Mouse (Mus musculus) neural tube, embryonic 13.5 days (tissue): Measurements from ENCODE around the gene Slc52a3. TPM values are rescaled to one million over a fixed set of nuclear protein-coding genes. Genes with fewer than 3 reads are reported as not detected.

Source experiments
- ATAC-seq: fragments of 200-750 bp; cut with Nextera tagmentation; 2 replicates; pipeline ENCODE4 v1.8.0; 2017; ENCODE audit warnings: low read depth, mild to moderate bottlenecking, moderate TSS enrichment, moderate library complexity
- H3K27ac ChIP-seq: fragments of 300-500 bp; sonication (generic); replicated peaks from 2 replicates; pipeline ENCODE4 v1.5.1; 2015; ENCODE audit warnings: moderate library complexity, mild to moderate bottlenecking, inconsistent platforms
- H3K27me3 ChIP-seq: fragments of 300-500 bp; sonication (generic); 2 replicates; pipeline ENCODE4 v1.6.1; 2015; ENCODE audit warnings: mild to moderate bottlenecking, inconsistent platforms
- H3K36me3 ChIP-seq: fragments of 300-500 bp; sonication (generic); 2 replicates; pipeline ENCODE4 v1.6.1; 2015; ENCODE audit warnings: mild to moderate bottlenecking, inconsistent platforms
- H3K4me1 ChIP-seq: fragments of 300-500 bp; sonication (generic); replicated peaks from 2 replicates; pipeline ENCODE4 v1.6.1; 2015; ENCODE audit warnings: inconsistent platforms
- H3K4me2 ChIP-seq: fragments of 300-500 bp; sonication (generic); 2 replicates; pipeline ENCODE4 v1.6.1; 2015; ENCODE audit warnings: inconsistent platforms, mild to moderate bottlenecking, moderate library complexity
- H3K4me3 ChIP-seq: fragments of 300-500 bp; sonication (generic); 2 replicates; pipeline ENCODE4 v1.5.1; 2015; ENCODE audit warnings: mild to moderate bottlenecking, inconsistent platforms
- H3K9ac ChIP-seq: fragments of 300-500 bp; sonication (generic); 2 replicates; pipeline ENCODE4 v1.6.1; 2015; ENCODE audit warnings: moderate library complexity, mild to moderate bottlenecking, inconsistent platforms
- H3K9me3 ChIP-seq: fragments of 300-500 bp; sonication (generic); 2 replicates; pipeline ENCODE4 v1.6.1; 2016; ENCODE audit warnings: inconsistent platforms
- WGBS: fragments of 180-500 bp; shearing (Covaris S2); methylation state at CpG from one replicate; pipeline ENCODE4 v1.1.7; 2015; 5-methylcytosine and 5-hydroxymethylcytosine counted together
- polyA plus RNA-seq: library from polyadenylated mRNA; unstranded; fragments of >200 nt; fragmentation: Nextera tagmentation; extraction: Ambion mirVana; gene quantifications from 2 replicates; pipeline ENCODE4 v1.2.1, GENCODE M21; 2015

The Slc52a3 gene
- 0.99 and 1.1 TPM in 2 replicates for polyA plus RNA-seq

DNA sequence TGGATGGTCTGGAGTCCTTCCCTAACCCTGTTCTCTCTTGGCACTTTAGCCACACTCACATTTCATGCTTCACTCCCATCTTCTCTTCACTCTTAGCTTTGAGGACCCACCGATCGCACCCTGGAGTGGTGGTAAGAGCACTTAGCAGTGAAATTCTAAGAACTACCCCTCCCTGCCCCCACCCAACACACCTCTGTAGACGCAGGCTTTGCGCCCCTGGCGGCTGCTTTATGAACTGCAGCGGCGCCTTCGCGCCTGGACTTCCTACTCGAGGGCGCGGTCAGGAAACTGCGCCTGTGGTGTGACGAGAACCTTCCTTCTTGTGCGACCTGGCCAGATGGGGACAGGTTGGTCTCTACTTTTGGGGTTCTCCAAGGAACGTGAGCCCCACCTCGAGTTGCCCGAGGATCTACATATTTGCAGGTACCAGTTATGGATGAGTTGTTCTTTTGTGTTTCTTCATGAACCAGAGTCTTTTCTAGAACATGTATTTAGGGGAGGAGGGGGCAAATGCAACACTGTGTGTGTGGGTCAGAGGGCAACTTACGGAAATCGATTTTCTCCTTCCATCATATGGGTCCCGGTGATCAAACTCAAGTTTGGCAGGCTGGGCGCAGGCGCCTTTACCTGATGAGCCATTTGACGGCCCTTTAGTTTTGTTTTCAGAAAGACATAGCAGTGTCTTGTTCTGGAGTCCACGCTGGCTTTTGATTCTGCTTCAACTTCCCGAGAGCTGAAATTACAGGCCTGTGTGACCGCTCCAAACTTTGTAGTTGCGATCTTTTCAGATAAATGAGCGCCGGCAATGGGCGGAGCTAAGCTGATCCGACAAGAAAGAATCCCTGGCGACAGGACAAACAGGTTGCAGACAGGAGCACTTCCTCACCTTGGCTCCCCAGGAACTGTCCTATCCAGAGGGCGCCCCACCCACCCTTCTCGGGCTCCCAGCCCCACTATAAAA is at the start of gene Slc52a3:
Gene Slc52a3, plus strand, starts transcription at position 283 of the 961 bp plus-strand sequence.
- H3K27ac ChIP-seq = no peak within 1 kb of the TSS
- ATAC-seq = no peak
- no peaks in the 10 kb centered on the region for H3K9me3 ChIP-seq
- H3K4me1 ChIP-seq = peaks cover 16% of the 10 kb centered on the region
- no peak within 1 kb of the TSS for H3K4me3 ChIP-seq
- 9% methylated on average over 35 of the region's 35 CpGs for WGBS
- H3K27me3 ChIP-seq = peaks cover 66% of the 10 kb centered on the region
- peak within 1 kb of the TSS; percentile 24 for H3K4me2 ChIP-seq
- H3K9ac ChIP-seq = no peak within 1 kb of the TSS
- no peaks in the 10 kb centered on the region for H3K36me3 ChIP-seq

- Histone ChIP-seq H3K36me3 (no peaks in the 10 kb centered on the region), H3K9me3 (no peaks in the 10 kb centered on the region), H3K4me1 (no peaks in the 10 kb centered on the region), H3K9ac (no peak overlapping the region), H3K4me2 (no peak overlapping the region), H3K27me3 (no peaks in the 10 kb centered on the region), H3K4me3 (no peak overlapping the region), H3K27ac (no peak overlapping the region)
- WGBS = 93% methylated on average over 2 of the region's 2 CpGs
- ATAC-seq = no peak
These were observed 48.7 kb upstream of the Slc52a3 start for GRCm38 (mm10) chr2:151947617-151948016.

GRCm38 (mm10) chr2:151948311-151948710 is 48.0 kb upstream of the Slc52a3 start:
- no peaks in the 10 kb centered on the region for H3K36me3 ChIP-seq
- no peak overlapping the region for H3K4me3 ChIP-seq
- no peak for ATAC-seq
- no peaks in the 10 kb centered on the region for H3K9me3 ChIP-seq
- no peak overlapping the region for H3K27ac ChIP-seq
- H3K4me2 ChIP-seq = no peak overlapping the region
- H3K27me3 ChIP-seq = no peaks in the 10 kb centered on the region
- H3K4me1 ChIP-seq = no peaks in the 10 kb centered on the region
- WGBS = 86% methylated on average over 7 of the region's 7 CpGs
- no peak overlapping the region for H3K9ac ChIP-seq

- WGBS = 54% methylated on average over 2 of the region's 2 CpGs
- no peaks in the 10 kb centered on the region for H3K9me3 ChIP-seq
- ATAC-seq = no peak
- H3K4me2 ChIP-seq = no peak overlapping the region
- no peaks in the 10 kb centered on the region for H3K36me3 ChIP-seq
- no peaks in the 10 kb centered on the region for H3K4me1 ChIP-seq
- H3K9ac ChIP-seq = no peak overlapping the region
- no peak overlapping the region for H3K27ac ChIP-seq
- no peaks in the 10 kb centered on the region for H3K27me3 ChIP-seq
- H3K4me3 ChIP-seq = no peak overlapping the region
These were observed 47.1 kb upstream of the Slc52a3 start for GRCm38 (mm10) chr2:151949082-151949774.

DNA sequence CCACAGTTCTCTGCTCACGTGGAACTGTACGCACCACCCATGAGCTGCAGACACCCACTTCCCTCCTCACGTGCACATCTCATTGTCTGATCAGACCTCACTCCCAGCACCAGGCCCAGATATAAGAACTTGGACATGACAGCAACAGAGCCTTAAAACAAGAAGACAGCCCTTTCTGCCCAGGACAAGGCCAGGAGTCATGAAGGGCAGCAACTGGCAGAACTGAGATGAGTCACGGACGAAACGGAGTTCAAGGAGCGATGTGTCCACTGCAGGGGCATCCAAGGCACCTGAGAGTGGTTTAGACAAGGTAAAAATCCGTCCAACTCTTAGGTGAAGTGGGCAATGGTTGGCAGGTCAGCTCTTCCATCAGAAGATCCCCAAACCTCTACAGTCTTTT is 42.6 kb upstream of the Slc52a3 start:
- H3K27ac ChIP-seq = no peak overlapping the region
- no peak overlapping the region for H3K4me2 ChIP-seq
- H3K4me1 ChIP-seq = no peaks in the 10 kb centered on the region
- no peak overlapping the region for H3K4me3 ChIP-seq
- H3K36me3 ChIP-seq = no peaks in the 10 kb centered on the region
- H3K9me3 ChIP-seq = no peaks in the 10 kb centered on the region
- ATAC-seq = no peak
- no peaks in the 10 kb centered on the region for H3K27me3 ChIP-seq
- H3K9ac ChIP-seq = no peak overlapping the region
- 90% methylated on average over 8 of the region's 8 CpGs for WGBS

- no peaks in the 10 kb centered on the region for H3K27me3 ChIP-seq
- no peak overlapping the region for H3K9ac ChIP-seq
- H3K4me1 ChIP-seq = 0 out of 2 replicates have a peak, but pooled peaks cover 5% of the 10 kb centered on the region
- no peaks in the 10 kb centered on the region for H3K36me3 ChIP-seq
- H3K4me2 ChIP-seq = no peak overlapping the region
- 81% methylated on average over 4 of the region's 4 CpGs for WGBS
- no peak for ATAC-seq
- H3K4me3 ChIP-seq = no peak overlapping the region
- H3K9me3 ChIP-seq = no peaks in the 10 kb centered on the region
- no peak overlapping the region for H3K27ac ChIP-seq
These were observed 39.7 kb upstream of the Slc52a3 start for GRCm38 (mm10) chr2:151956500-151957137.

GRCm38 (mm10) chr2:151959274-151959673 is 37.0 kb upstream of the Slc52a3 start:
- WGBS = 43% methylated on average over 5 of the region's 5 CpGs

DNA sequence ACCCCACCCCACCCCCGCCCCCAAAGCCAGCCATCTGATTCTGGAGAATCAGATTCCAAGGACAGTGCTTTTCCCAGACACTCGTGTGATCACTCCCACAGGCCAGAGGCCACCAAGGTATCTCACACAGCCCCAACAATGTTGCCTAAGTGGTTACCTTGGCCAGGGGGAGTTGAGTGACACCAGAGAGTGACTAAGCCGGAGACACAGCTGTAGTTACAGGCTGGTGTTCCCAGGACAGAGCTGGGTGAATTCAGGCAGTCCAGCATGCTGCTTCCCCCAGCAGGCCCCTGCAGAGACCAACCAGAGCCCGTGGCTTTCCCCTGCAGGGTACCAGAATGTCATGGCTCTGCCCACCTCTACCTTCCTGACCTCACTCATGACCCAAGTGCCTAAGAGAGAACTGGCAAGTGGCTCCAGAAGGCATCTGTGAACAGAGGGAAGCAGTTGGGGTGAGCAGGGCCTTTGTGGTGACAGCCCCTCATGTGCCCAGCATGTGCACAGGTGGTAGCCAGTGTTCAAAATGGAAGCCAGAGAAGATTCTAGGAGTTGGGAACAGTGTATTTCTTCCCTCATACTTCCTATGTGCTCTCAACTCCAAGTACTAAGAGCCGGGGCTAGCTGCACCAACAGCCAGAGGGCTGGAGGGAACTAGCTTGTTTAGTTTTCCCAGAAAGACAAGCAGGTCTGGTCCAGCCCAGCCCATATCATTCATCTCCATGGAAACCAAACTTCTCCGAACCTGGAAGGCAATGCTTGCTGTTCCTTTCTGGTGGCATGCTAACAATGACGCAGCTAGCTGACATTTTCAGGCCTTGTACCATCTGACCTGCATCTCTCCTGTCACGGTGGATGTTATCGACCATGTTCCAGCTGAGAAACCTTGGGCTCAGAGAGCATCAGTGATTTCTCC is 34.8 kb upstream of the Slc52a3 start:
- no peak overlapping the region for H3K9ac ChIP-seq
- 48% methylated on average over 9 of the region's 9 CpGs for WGBS
- no peak overlapping the region for H3K27ac ChIP-seq
- H3K4me2 ChIP-seq = no peak overlapping the region
- H3K4me3 ChIP-seq = no peak overlapping the region
- peaks cover 43% of the 10 kb centered on the region for H3K4me1 ChIP-seq
- H3K36me3 ChIP-seq = no peaks in the 10 kb centered on the region
- no peaks in the 10 kb centered on the region for H3K27me3 ChIP-seq
- no peaks in the 10 kb centered on the region for H3K9me3 ChIP-seq
- ATAC-seq = no peak

More at GRCm38 (mm10) chr2:151959274-151959673, 37.0 kb upstream of the Slc52a3 start:
- H3K9me3 ChIP-seq = no peaks in the 10 kb centered on the region
- no peak overlapping the region for H3K9ac ChIP-seq
- H3K4me2 ChIP-seq = no peak overlapping the region
- H3K36me3 ChIP-seq = no peaks in the 10 kb centered on the region
- ATAC-seq = no peak
- H3K27me3 ChIP-seq = no peaks in the 10 kb centered on the region
- no peak overlapping the region for H3K27ac ChIP-seq
- H3K4me3 ChIP-seq = no peak overlapping the region
- peaks cover 29% of the 10 kb centered on the region for H3K4me1 ChIP-seq

DNA sequence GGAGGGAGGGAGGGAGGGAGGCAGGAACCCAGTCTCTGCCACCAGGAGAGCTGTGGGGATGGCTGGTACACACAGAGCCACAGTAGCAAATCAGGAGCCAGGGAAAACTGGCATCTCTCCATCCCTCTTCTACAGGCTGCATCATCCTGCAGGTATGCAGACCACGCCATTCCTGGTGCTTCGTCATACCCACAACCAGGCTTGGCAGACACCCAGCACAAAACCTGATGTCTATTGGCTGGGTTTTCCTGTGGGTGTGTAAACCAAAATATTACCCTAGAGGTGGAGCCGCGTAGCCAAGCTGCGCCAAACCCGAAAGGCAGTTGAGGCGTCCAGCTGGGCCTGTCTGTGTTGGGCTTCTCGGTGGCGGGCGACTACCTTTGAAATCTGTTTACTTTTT is 33.8 kb upstream of the Slc52a3 start:
- H3K4me1 ChIP-seq = peaks cover 52% of the 10 kb centered on the region
- no peak overlapping the region for H3K4me2 ChIP-seq
- H3K9ac ChIP-seq = no peak overlapping the region
- no peak overlapping the region for H3K4me3 ChIP-seq
- ATAC-seq = 0 out of 2 replicates have a peak, but pooled peaks have one; percentile 40
- H3K27me3 ChIP-seq = no peaks in the 10 kb centered on the region
- H3K36me3 ChIP-seq = no peaks in the 10 kb centered on the region
- WGBS = 57% methylated on average over 10 of the region's 10 CpGs
- no peaks in the 10 kb centered on the region for H3K9me3 ChIP-seq
- H3K27ac ChIP-seq = peak overlapping the region; percentile 33; the same call in 1 of the 2 replicates

GRCm38 (mm10) chr2:151963319-151963718 is 33.0 kb upstream of the Slc52a3 start:
- ATAC-seq = no peak
- peaks cover 60% of the 10 kb centered on the region for H3K4me1 ChIP-seq
- no peak overlapping the region for H3K27ac ChIP-seq
- H3K4me2 ChIP-seq = no peak overlapping the region
- H3K4me3 ChIP-seq = no peak overlapping the region
- no peaks in the 10 kb centered on the region for H3K36me3 ChIP-seq
- H3K27me3 ChIP-seq = no peaks in the 10 kb centered on the region
- no peaks in the 10 kb centered on the region for H3K9me3 ChIP-seq
- H3K9ac ChIP-seq = no peak overlapping the region
- 82% methylated on average over 5 of the region's 5 CpGs for WGBS

GRCm38 (mm10) chr2:151964052-151964451 is 32.3 kb upstream of the Slc52a3 start:
- no peak for ATAC-seq
- Histone ChIP-seq H3K4me2 (no peak overlapping the region), H3K4me3 (no peak overlapping the region), H3K4me1 (peaks cover 68% of the 10 kb centered on the region), H3K27me3 (no peaks in the 10 kb centered on the region), H3K27ac (0 out of 2 replicates have a peak overlapping the region, but pooled peaks have one; percentile 28), H3K36me3 (0 out of 2 replicates have a peak, but pooled peaks cover 5% of the 10 kb centered on the region), H3K9me3 (no peaks in the 10 kb centered on the region), H3K9ac (no peak overlapping the region)
- WGBS = 4% methylated on average over 9 of the region's 9 CpGs
